Comparison of ENCODE assay signal across 28 mouse cellular contexts in the genomic region with DNA sequence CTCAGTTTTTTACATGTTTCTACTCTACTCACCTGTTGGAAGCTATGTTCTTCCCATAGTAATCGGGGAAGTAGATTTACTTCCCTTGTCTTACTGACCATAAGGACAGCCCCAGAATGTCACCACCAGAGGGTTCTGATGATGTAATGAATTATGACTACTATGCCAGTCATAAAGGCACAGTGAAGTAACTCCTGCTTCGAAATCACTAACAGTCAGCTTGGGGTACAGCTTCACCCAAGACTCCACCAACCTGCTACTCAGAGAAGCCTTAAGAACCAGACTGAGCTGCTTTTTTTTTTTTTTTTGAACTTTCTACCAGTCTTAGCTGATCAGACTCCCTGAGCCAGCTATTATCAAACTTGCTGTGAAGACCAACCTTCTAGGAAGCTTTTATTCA. TPM values are rescaled to one million over a fixed set of nuclear protein-coding genes. Genes with fewer than 3 reads are reported as not detected.
DNase-seq lines count a peak whose midpoint lies in the region; ATAC-seq and TF ChIP-seq lines count a peak whose summit lies in the region.
"Had no signal": no experiment of that assay in that cellular context is flagged by ENCODE, and none has a peak within 500 bp of the region (broad histone marks: within the 10 kb centered on the region; RNA-seq: fewer than 3 reads in every experiment).

A gene (minus strand): TSS at position 101 of the 400 bp plus-strand sequence.
A gene (plus strand): TSS at position 218 of the 400 bp plus-strand sequence.

- DNase-seq in testis, postnatal 14 days (ENCODE audit: low spot score) = no peak
- DNase-seq in 416B (ENCODE audit: low read depth) = peak; percentile 48
- no peak for DNase-seq in ovary, postnatal 14 days (ENCODE audit: low spot score)
- DNase-seq: adrenal gland, adult 2 months; adrenal gland, adult 8-10 months; adrenal gland, postnatal 10 days; adrenal gland, postnatal 14 days; adrenal gland, postnatal 25 days; adrenal gland, postnatal 36 days; B cell, adult 2 months; cerebellum, adult 11 months; cerebellum, adult 11-12 months; cerebellum, adult 18-20 months; cerebellum, adult 2 months had no signal

- H3K4me3 ChIP-seq in testis, adult 2 months (ENCODE audit: control insufficient read depth, low read depth, low read length) = peak within 1 kb of the TSS; percentile 57

- TF ChIP-seq CTCF in testis, adult 2 months (IDR thresholded peaks at IDR 0.05; ENCODE audit: control insufficient read depth, insufficient read depth, insufficient replicate concordance, low read depth, low read length) = no peak

- ATAC-seq in megakaryocyte progenitor cell, adult 5-6 weeks (replicated peaks; ENCODE audit: poor library complexity) = 0 out of 2 replicates have a peak, but pooled peaks have one; percentile 34
- ATAC-seq in erythroid progenitor cell, adult 5-6 weeks (replicated peaks; ENCODE audit: low FRiP score, poor library complexity, severe bottlenecking) = no peak
- ATAC-seq: activated CD4-positive, CD25-positive, alpha-beta regulatory T cell, adult 4 months; CD4-positive, CD25-positive, alpha-beta regulatory T cell, adult 4 months; Patski had no signal

- TF ChIP-seq POLR2A in testis, adult 2 months (IDR thresholded peaks at IDR 0.05; ENCODE audit: control insufficient read depth, low read depth, low read length) = no peak

- H3K4me1 ChIP-seq in testis, adult 2 months (ENCODE audit: control insufficient read depth, insufficient read depth, low read length) = no peaks in the 10 kb centered on the region

- H3K27ac ChIP-seq in testis, adult 2 months (ENCODE audit: control insufficient read depth, insufficient read depth, low read depth, low read length) = 0 out of 2 replicates have a peak within 1 kb of the TSS, but pooled peaks have one; percentile 12

- H3K27me3 ChIP-seq in testis, adult 2 months (ENCODE audit: control insufficient read depth, insufficient read depth, low read length) = no peaks in the 10 kb centered on the region
- H3K27me3 ChIP-seq: CH12.LX had no signal

- no peaks in the 10 kb centered on the region for H3K36me3 ChIP-seq in testis, adult 2 months (ENCODE audit: control insufficient read depth, insufficient read depth, low read length)
- H3K36me3 ChIP-seq: G1E had no signal

RNA-seq across cellular contexts. Expression of the first gene that starts in this region (rescaled TPM):
- polyA plus RNA-seq in testis, adult 2 months (2012; rRNA removed) = 16.5 and 18.7 TPM in 2 replicates
- not detected in 2 replicates for total RNA-seq in megakaryocyte progenitor cell, adult 5-6 weeks (2015)
- not detected in 2 replicates for total RNA-seq in megakaryocyte progenitor cell, adult 5-6 weeks (2017)
- not detected in 2 replicates for total RNA-seq in erythroid progenitor cell, adult 5-6 weeks (2015; ENCODE audit: low replicate concordance)
- not detected in 2 replicates for total RNA-seq in erythroid progenitor cell, adult 5-6 weeks (2017; ENCODE audit: low replicate concordance)
- total RNA-seq: adrenal gland, adult 2 months; adrenal gland, postnatal 36 days; CH12.LX; G1E; MEL had no signal
- polyA plus RNA-seq: activated CD4-positive, CD25-positive, alpha-beta regulatory T cell, adult 4 months; adrenal gland, adult 2 months; C2C12; CD4-positive, CD25-positive, alpha-beta regulatory T cell, adult 4 months; cerebellum, adult 2 months; G1E; Patski had no signal

RNA-seq across cellular contexts. Expression of the second gene that starts in this region (rescaled TPM):
- polyA plus RNA-seq in testis, adult 2 months (2012; rRNA removed) = 17.7 and 24.5 TPM in 2 replicates
- total RNA-seq in megakaryocyte progenitor cell, adult 5-6 weeks (2015) = not detected in 2 replicates
- not detected in 2 replicates for total RNA-seq in megakaryocyte progenitor cell, adult 5-6 weeks (2017)
- total RNA-seq in erythroid progenitor cell, adult 5-6 weeks (2015; ENCODE audit: low replicate concordance) = not detected in 2 replicates
- not detected in 2 replicates for total RNA-seq in erythroid progenitor cell, adult 5-6 weeks (2017; ENCODE audit: low replicate concordance)
- total RNA-seq: adrenal gland, adult 18-20 months; adrenal gland, adult 2 months; adrenal gland, adult 8-10 months; adrenal gland, postnatal 10 days; adrenal gland, postnatal 14 days; adrenal gland, postnatal 25 days; adrenal gland, postnatal 36 days; adrenal gland, postnatal 4 days; CH12.LX; ES-E14; G1E; MEL had no signal
- polyA plus RNA-seq: activated CD4-positive, CD25-positive, alpha-beta regulatory T cell, adult 4 months; adrenal gland, adult 2 months; brain, embryonic 14.5 days; C2C12; CD4-positive, CD25-positive, alpha-beta regulatory T cell, adult 4 months; cerebellum, adult 2 months; G1E; Patski had no signal

Comparison
In these comparisons a context has a peak if more than half of its experiments do, and no peak if none do; other contexts are left out.
1. Peak in ATAC-seq in megakaryocyte progenitor cell, adult 5-6 weeks; RNA of the genes that start here not detected or under 1 TPM.